Mouse (Mus musculus) frontal cortex, adult (tissue): Measurements from ENCODE around the gene Abcb8.

ENCODE experiments used
- ATAC-seq: cut with Nextera tagmentation; 2 replicates; pipeline ENCODE4 v1.9.2; 2017; ENCODE audit warnings: mild to moderate bottlenecking, moderate library complexity, mixed read lengths; ENCODE audit not compliant: low TSS enrichment

Gene Abcb8

GRCm38 (mm10) chr5:24453985-24454303 lies 60.5 kb downstream of the Abcb8 start:
- ATAC-seq, result no peak

- ATAC-seq, result no peak
Observed at GRCm38 (mm10) chr5:24455076-24455475, 61.6 kb downstream of the Abcb8 start.

- ATAC-seq, result no peak
Observed at GRCm38 (mm10) chr5:24455613-24456012, 62.1 kb downstream of the Abcb8 start.
